Mouse (Mus musculus): ENCODE results near the gene Taf1a.

Gene Taf1a

GRCm38 (mm10) chr1:183403396-183403795, 14.6 kb downstream of the Taf1a start:
- DNase-seq (ENCODE audit: extremely low read depth, low read depth, low spot score): peak; percentile 78

- DNase-seq (ENCODE audit: extremely low read depth, low read depth, low spot score): no peak
Measured at GRCm38 (mm10) chr1:183414081-183414727, 25.4 kb downstream of the Taf1a start.

- no peak for DNase-seq (ENCODE audit: extremely low read depth, low read depth, low spot score)
Measured at GRCm38 (mm10) chr1:183417873-183418272, 29.1 kb downstream of the Taf1a start, which contains the start of gene Hhipl2. TSS of gene Hhipl2 (plus strand) at chr1:183418215.

- no peak for DNase-seq (ENCODE audit: extremely low read depth, low read depth, low spot score)
Measured at GRCm38 (mm10) chr1:183419741-183420140, 31.0 kb downstream of the Taf1a start.

GRCm38 (mm10) chr1:183420296-183420695, 31.5 kb downstream of the Taf1a start:
- no peak for DNase-seq (ENCODE audit: extremely low read depth, low read depth, low spot score)

- DNase-seq (ENCODE audit: extremely low read depth, low read depth, low spot score): no peak
Measured at GRCm38 (mm10) chr1:183424100-183424499, 35.3 kb downstream of the Taf1a start.

GRCm38 (mm10) chr1:183434918-183435317, 46.1 kb downstream of the Taf1a start:
- DNase-seq (ENCODE audit: extremely low read depth, low read depth, low spot score): no peak

GRCm38 (mm10) chr1:183439036-183439435, 50.3 kb downstream of the Taf1a start:
- DNase-seq (ENCODE audit: extremely low read depth, low read depth, low spot score): no peak

- no peak for DNase-seq (ENCODE audit: extremely low read depth, low read depth, low spot score)
Measured at GRCm38 (mm10) chr1:183442015-183442774, 53.4 kb downstream of the Taf1a start.

GRCm38 (mm10) chr1:183453066-183453465, 64.3 kb downstream of the Taf1a start:
- no peak for DNase-seq (ENCODE audit: extremely low read depth, low read depth, low spot score)

Data from fat pad, adult 2 months (tissue).